Mouse (Mus musculus) forebrain, embryonic 13.5 days (tissue): Measurements from ENCODE around the gene Fcer1a. TPM values are rescaled to one million over a fixed set of nuclear protein-coding genes. Genes with fewer than 3 reads are reported as not detected.

ENCODE experiments used
- polyA plus RNA-seq: library from polyadenylated mRNA; unstranded; fragments of >200 nt; fragmentation: Nextera tagmentation; extraction: Ambion mirVana; gene quantifications from 2 replicates; pipeline ENCODE4 v1.2.1, GENCODE M21; 2015

The Fcer1a gene
- polyA plus RNA-seq, 1 experiment from 2014 or later: not detected

Other genes starting within 250 kb of the Fcer1a start
- gene Olfr1408, start 89.8 kb downstream of the Fcer1a start, polyA plus RNA-seq: not detected in 2 replicates
- gene Olfr1406, start 36.6 kb downstream of the Fcer1a start, polyA plus RNA-seq: not detected in 2 replicates
- not detected in 2 replicates for gene Olfr218, start 29.4 kb downstream of the Fcer1a start, polyA plus RNA-seq
- not detected in 2 replicates for gene Olfr1404, start 14.8 kb downstream of the Fcer1a start, polyA plus RNA-seq
- gene Olfr418, start 38.8 kb upstream of the Fcer1a start, polyA plus RNA-seq: not detected in 2 replicates
- not detected in 2 replicates for gene Mptx2, start 50.6 kb upstream of the Fcer1a start, polyA plus RNA-seq
- 8.0 and 10.3 TPM in 2 replicates for gene Ackr1, start 106.5 kb upstream of the Fcer1a start, polyA plus RNA-seq
- 7.3 and 7.6 TPM in 2 replicates for gene Aim2, start 123.7 kb upstream of the Fcer1a start, polyA plus RNA-seq
- 17.5 and 20.1 TPM in 2 replicates for gene Cadm3, start 140.5 kb upstream of the Fcer1a start, polyA plus RNA-seq